Mouse (Mus musculus) effector memory CD4-positive, alpha-beta T cell, adult 7 months (primary cell): ENCODE measurements around the gene Olfr98. TPM values are rescaled to one million over a fixed set of nuclear protein-coding genes. Genes with fewer than 3 reads are reported as not detected.

Source experiments
- polyA plus RNA-seq: library from polyadenylated mRNA; unstranded; fragments of 100-300 nt; shearing (Covaris generic); gene quantifications from one replicate; pipeline ENCODE4 v1.2.1, GENCODE M21; 2017

Gene Olfr98
- polyA plus RNA-seq, result not detected

DNA sequence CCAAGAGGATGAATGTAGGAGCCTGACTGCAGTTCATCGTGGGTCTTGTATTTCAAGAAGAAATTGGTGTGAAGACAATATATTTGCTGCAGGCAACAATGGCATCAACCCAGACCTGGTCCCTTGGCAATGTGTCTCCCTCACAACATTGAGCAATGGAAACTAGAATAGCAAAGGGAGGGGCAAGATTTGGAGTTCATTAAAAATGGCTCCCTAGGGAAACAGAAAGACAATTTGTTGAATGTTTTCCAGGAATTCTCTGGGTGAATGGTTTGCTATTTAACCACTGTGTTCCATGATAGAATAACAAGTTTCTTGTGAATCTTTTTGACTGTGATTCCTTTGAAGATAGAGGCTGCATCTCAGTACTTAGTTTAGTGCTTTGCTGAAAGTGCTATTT, at the start of gene Olfr98:
Gene Olfr98, minus strand, starts transcription at position 124 of the 400 bp plus-strand sequence.

DNA sequence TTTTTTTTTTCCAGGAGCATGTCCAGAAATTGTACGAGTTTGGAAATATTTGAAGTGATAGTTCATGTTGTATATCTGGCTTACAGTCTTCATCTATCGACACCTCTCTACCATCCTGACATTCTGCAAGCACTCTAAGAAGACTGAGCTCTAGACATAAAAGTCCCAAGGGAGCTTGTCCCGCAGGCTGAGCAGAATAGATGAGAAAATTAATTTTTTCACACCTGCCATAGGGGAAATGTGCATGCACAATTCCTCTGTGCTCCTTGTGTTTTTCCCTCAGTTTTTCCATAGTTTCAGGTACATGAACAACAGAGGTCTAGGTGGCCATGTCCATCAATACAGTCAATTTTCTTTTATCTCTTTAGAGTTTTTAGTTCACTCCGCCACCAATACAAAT, 40.7 kb upstream of the Olfr98 start, which contains the start of gene Olfr101:
Gene Olfr101, minus strand, starts transcription at position 101 of the 400 bp plus-strand sequence.

DNA sequence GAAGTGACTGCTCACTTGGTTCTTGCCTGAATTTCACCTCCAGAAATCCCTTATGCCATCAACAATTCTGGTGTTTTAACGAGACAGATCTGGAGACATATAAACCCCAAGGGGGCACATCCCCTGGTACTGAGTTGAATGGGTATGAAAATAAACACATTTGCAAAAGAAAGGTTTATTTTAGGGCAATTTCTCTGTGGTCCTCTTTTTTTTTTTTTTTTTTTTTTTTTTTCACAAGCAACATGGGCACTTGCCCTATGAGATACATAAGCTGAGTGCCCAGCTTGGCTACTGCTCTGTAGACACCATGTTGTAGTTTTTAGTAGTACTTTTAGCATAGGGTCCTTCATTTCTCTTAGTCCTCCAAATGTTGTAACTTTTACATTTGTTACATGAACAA, 19.8 kb upstream of the Olfr98 start, which contains the start of gene Olfr99:
Gene Olfr99, minus strand, starts transcription at position 101 of the 400 bp plus-strand sequence.

DNA sequence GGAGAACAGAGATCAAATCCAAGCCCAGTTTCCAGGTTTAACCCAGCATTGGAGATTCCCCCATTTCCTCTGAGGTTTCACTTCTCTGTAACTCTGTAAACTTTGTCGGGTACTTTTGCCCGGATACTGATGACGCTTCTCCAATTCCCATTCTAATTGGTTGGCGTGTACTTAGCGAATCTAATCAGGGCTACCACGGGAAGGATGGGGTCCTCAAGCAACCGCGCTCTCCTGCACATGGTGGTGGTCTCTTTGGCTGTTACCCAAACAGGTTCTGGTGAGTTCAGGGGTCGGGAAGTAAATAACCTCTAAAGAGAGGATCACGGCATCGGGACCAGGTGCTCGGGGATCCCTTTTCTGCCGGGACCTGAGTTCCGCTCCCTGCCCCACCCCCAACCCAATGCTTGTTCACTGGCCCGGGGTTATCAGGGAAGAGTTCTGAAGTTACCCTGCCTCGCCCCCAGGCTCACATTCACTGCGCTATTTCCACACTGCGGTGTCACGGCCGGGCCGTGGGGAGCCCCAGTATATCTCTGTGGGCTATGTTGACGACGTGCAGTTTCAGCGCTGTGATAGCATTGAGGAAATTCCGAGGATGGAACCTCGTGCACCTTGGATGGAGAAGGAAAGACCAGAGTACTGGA, 6.6 kb upstream of the Olfr98 start, which contains the start of gene H2-M3:
Gene H2-M3, plus strand, starts transcription at position 163 of the 644 bp plus-strand sequence.

DNA sequence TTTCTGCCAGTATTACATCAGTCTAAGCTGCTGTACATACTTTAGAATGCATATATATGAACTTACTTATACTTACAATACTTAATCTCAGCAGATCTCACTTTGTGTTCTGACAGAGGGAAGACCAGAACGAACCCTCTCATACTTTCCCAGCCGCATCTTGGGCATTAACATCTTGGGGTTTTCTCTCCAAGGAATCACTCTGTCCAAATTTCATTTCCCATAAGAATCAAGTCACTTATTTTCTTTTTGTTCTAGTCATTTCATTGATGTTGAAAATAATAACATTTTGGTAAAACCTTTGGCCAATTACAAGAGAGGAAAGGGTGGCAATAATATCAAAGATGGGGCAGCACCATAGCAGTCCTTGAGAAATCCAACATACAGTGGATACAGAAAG, 26.3 kb downstream of the Olfr98 start, which contains the start of gene Olfr97:
Gene Olfr97, minus strand, starts transcription at position 101 of the 400 bp plus-strand sequence.

DNA sequence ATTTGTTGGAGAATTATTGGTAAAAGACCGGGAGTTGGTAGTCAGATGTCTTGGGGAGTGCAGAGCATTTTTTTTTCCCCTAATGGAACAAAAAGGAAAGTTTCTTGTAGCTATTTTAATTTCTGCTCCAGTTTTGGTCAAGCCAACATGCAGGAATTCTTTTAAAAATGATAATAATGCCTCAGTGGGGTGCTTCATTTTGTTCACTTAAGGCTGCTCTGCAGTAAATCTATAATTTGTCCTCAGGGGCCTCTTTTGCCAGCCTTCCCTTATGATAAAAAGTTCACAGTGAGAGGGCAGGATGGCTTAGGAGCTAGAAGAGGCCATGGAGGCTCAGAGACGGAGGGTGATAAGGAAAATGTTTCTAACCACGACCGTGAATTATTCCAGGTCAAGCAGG, 43.7 kb downstream of the Olfr98 start, which contains the start of gene Olfr96:
Gene Olfr96, plus strand, starts transcription at position 301 of the 400 bp plus-strand sequence.

DNA sequence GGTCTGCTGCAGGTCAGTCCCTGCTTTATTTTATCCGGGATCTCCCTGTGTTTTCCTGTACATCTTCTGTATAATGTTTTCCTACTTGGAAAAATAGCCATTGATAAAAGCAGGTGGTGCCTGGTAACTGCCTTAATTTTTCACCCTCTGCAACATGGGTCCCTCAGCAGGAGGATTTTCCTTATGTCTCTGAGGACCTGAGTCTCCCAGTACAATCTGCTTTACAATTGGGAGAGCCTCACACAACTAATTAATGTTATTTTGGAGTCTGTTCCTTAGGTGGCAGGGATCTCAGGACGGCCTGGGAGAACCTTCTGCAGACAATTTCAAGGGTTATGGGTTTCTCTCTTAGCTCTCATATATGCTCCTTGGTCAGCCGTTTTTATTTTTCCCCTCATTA, 50.5 kb downstream of the Olfr98 start, which contains the start of gene Olfr95:
Gene Olfr95, minus strand, starts transcription at position 101 of the 400 bp plus-strand sequence.

Other genes with a start within 250 kb of the Olfr98 start
- not detected for gene Mog, start 240.4 kb downstream of the Olfr98 start, polyA plus RNA-seq
- 12.6 TPM for gene Gabbr1, start 217.8 kb downstream of the Olfr98 start, polyA plus RNA-seq
- gene Olfr90, start 175.2 kb downstream of the Olfr98 start, polyA plus RNA-seq, result 0.17 TPM
- gene Olfr91, start 165.5 kb downstream of the Olfr98 start, polyA plus RNA-seq, result not detected
- not detected for gene Olfr92, start 143.7 kb downstream of the Olfr98 start, polyA plus RNA-seq
- gene Olfr93, start 102.3 kb downstream of the Olfr98 start, polyA plus RNA-seq, result not detected
- gene Ubd, start 69.9 kb downstream of the Olfr98 start, polyA plus RNA-seq, result not detected
- not detected for gene Olfr94, start 62.8 kb downstream of the Olfr98 start, polyA plus RNA-seq
- 0.07 TPM for gene Olfr95, start 50.6 kb downstream of the Olfr98 start, polyA plus RNA-seq
- not detected for gene Olfr96, start 43.6 kb downstream of the Olfr98 start, polyA plus RNA-seq
- gene Olfr97, start 26.4 kb downstream of the Olfr98 start, polyA plus RNA-seq, result not detected
- gene H2-M3, start 6.5 kb upstream of the Olfr98 start, polyA plus RNA-seq, result 97.7 TPM
- gene Olfr99, start 19.7 kb upstream of the Olfr98 start, polyA plus RNA-seq, result 2.3 TPM
- not detected for gene Olfr101, start 40.6 kb upstream of the Olfr98 start, polyA plus RNA-seq
- gene Olfr102, start 53.3 kb upstream of the Olfr98 start, polyA plus RNA-seq, result 0.40 TPM
- not detected for gene Olfr103, start 75.9 kb upstream of the Olfr98 start, polyA plus RNA-seq
- gene Olfr104-ps, start 95.8 kb upstream of the Olfr98 start, polyA plus RNA-seq, result not detected
- not detected for gene Olfr105-ps, start 115.3 kb upstream of the Olfr98 start, polyA plus RNA-seq
- not detected for gene Olfr106-ps, start 126.6 kb upstream of the Olfr98 start, polyA plus RNA-seq
- not detected for gene Olfr107, start 135.5 kb upstream of the Olfr98 start, polyA plus RNA-seq
- not detected for gene Olfr108, start 181.7 kb upstream of the Olfr98 start, polyA plus RNA-seq
- gene Olfr109, start 195.2 kb upstream of the Olfr98 start, polyA plus RNA-seq, result not detected
- gene H2-M2, start 219.8 kb upstream of the Olfr98 start, polyA plus RNA-seq, result not detected
- gene Olfr110, start 228.7 kb upstream of the Olfr98 start, polyA plus RNA-seq, result not detected
- not detected for gene Olfr111, start 244.3 kb upstream of the Olfr98 start, polyA plus RNA-seq